Mouse (Mus musculus) left cerebral cortex, postnatal 36 days (tissue): ENCODE measurements around the gene Pip4k2a. TPM values are rescaled to one million over a fixed set of nuclear protein-coding genes. Genes with fewer than 3 reads are reported as not detected.

ENCODE experiments used
- DNase-seq, 2 experiments: peaks; one replicate each; pipeline ENCODE4 v3.0.0; 2021 to 2022; ENCODE audit warnings: low spot score in 2 of 2, mixed read lengths in 1 of 2
- intact Hi-C: fragments of 180-260 bp; cut with DNase I; formaldehyde crosslinking; loops from one replicate; pipeline ENCODE4 v1.15.1; 2025
- total RNA-seq, 2 experiments: library from RNA; stranded (reverse); gene quantifications; 2 replicates each; pipeline ENCODE4 v1.2.3; 2021

The Pip4k2a gene
- total RNA-seq, 2 experiments from 2014 or later, result 50.8 to 56.2 TPM

- intact Hi-C loops, result no loop called here
- DNase-seq, result no peak
Measured at GRCm38 (mm10) chr2:18935581-18936027, 62.3 kb downstream of the Pip4k2a start.

GRCm38 (mm10) chr2:18934131-18934530 is 63.8 kb downstream of the Pip4k2a start:
- DNase-seq, result no peak
- intact Hi-C loops, result no loop called here

DNA sequence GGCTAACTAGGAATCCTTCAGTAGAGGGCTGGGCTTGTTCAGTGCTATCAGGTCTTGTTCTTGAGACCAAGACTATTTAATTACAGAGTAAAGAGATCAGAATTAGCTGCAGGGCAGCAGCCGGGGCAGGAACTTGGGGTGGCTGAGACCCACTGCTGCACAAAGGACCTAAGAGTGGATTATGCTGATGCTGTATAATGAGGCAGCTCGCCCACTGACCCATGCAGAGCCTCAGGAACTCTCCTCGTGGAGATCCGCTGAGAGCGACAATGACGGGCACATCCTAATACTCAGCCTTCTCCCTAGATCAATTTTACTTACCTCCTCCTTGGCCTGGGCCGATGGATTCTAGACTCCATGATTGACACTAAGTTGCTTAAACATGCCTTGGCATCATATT is 64.5 kb downstream of the Pip4k2a start:
- intact Hi-C loops, result no loop called here
- DNase-seq, result no peak

- intact Hi-C loops, result no loop called here
- no peak for DNase-seq
Measured at GRCm38 (mm10) chr2:18930318-18931060, 67.4 kb downstream of the Pip4k2a start.

- DNase-seq, result no peak
- intact Hi-C loops, result no loop called here
Measured at GRCm38 (mm10) chr2:18928597-18929257, 69.2 kb downstream of the Pip4k2a start.

DNA sequence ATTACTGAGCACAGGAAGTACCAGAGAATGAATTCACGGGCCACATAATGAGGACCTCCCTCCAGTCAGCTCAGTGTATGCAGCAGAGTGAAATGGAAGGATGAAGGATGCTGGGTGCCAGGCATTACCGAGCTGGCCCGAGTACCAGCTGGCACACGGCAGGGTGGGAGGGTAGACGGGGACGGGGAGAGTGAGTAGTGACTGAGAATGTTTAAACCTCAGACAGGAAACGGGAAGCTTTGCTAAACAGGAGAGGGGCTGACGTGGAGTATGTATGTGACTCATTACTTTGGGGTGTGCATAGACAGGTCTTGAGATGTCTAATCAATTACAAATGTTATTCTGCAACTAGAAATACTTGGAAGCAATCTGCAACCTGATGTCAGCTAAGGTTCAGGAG is 69.7 kb downstream of the Pip4k2a start:
- intact Hi-C loops, result no loop called here
- DNase-seq, result no peak

DNA sequence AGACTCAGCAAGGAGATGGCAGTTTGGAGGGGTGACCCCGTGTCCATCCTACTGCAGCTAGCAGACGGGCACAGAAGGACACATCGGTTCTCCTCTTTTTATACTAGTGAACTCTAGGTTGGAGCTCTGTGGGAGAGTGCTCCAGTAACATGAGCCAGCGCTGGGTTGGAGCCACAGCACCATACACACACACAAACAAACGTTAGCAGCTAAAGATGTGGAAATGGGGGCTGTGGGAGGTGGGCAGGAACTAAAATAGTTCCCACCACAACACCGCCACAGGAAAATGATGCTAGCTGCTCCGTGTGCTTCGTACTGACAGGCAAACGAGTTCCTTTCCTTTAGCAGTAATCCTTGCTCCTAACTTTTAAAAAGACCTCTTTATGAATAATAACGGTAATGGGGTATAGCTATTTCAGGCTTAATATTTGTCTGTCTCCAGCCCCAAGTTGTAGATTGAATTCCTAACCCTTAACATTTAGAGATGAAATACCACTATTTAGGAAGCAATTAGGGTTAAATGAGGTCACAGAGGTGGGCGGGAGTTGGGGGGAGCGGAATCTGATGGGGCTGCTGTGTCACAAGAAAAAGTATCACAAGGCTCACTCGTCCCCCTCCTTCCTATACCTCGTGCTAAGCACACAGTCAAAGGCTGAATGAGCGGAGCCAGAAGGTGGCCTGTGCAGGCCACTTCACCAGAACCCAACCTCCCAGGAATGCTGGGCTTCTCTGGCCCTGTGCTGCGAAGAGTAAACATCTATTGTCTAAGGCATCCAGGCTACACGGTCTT is 73.9 kb downstream of the Pip4k2a start:
- no peak for DNase-seq
- intact Hi-C loops, result no loop called here

GRCm38 (mm10) chr2:18923098-18923649 is 74.8 kb downstream of the Pip4k2a start:
- intact Hi-C loops, result no loop called here
- DNase-seq, result no peak

DNA sequence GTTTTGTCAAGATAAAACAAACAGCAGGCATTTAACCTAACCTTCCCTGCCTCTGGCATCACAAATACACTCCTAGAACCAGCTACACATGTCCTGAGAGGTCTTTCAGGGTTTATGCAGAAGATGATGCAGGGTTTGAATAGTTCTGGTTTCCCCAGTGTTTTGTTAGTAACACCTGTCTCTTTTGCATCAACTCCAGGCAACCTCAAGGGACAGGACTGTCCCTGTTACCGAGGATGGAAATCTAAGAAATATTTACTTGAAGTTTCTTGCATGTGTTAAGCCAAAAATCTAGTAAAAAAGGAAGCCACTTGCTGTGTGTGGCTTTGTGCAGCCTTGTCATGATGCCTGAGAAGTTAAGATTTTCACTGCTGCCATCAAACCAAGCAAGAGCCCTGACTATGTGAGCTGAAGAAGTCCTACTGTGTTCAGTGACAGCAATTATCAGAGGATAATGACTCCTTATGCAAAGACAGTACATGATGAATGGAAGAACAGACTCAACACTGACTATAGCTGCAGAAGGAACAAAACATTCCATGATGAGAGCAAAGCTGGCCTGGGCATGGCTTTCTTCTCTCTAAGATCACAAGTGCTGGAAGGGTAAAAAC is 76.3 kb downstream of the Pip4k2a start:
- no peak for DNase-seq
- intact Hi-C loops, result no loop called here

- intact Hi-C loops, result no loop called here
- DNase-seq, result no peak
Measured at GRCm38 (mm10) chr2:18920461-18920877, 77.5 kb downstream of the Pip4k2a start.

DNA sequence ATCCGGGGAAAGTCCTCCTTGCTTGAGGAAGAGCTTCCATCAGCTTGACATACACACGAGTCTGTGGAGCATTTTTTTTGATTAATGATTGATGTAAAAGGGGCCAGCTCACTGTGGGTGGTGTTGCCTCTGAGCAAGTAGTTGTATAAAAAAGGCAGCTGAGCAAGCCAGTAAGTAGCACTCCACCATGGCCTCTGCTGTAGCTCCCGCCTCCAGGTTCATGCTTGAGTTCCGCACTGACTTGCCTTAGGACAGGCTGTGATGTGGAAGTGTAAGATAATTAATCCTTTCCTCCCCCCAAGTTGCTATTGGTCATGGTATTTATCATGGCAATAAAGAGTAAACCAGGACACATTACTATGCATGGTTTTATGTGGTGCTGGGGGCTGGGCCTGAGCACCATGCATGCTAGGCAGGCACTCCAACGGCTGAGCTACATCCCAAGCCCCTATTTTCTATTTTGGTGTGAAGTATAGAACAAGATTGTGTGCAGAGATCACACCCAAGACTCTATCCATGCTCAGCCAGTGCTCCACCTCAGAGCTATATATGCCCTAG is 78.0 kb downstream of the Pip4k2a start:
- intact Hi-C loops, result no loop called here
- no peak for DNase-seq

DNA sequence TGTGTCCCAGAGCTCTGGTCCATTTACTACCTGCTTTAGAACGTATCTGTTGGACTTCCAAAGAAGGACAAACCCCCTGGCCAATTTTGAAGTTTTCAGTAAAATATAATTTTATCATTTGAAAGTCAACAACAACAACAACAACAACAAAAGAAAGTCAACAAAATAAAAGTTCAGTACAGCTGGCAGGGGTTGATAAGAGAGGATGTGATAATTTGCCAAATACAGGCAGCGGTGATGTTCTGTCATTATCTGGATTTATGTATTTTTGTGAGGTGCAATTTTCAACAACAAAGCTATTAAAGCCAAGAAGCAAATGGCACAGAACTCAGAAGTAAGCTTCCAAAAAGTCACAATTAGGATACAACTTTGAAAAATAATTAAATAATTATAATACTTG is 80.1 kb downstream of the Pip4k2a start:
- no peak for DNase-seq
- intact Hi-C loops, result no loop called here

DNA sequence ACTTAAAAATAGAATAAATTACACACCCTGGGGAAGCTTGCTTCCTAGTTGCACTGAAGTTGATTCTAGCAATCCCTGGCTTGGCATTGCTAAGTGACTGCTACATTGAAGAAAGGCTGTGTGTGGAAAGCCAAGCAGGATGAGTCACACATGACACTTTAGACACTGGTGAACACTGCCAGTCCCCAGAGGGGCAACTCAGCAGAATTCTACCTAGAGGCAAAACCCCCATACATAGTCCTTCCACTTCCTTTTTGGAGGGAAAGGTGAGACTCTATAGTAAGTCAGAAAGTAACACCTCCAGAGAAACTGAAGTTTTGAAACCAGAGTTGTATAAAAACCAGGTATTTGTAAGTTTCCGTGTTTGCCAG is 80.6 kb downstream of the Pip4k2a start:
- intact Hi-C loops, result no loop called here
- no peak for DNase-seq

DNA sequence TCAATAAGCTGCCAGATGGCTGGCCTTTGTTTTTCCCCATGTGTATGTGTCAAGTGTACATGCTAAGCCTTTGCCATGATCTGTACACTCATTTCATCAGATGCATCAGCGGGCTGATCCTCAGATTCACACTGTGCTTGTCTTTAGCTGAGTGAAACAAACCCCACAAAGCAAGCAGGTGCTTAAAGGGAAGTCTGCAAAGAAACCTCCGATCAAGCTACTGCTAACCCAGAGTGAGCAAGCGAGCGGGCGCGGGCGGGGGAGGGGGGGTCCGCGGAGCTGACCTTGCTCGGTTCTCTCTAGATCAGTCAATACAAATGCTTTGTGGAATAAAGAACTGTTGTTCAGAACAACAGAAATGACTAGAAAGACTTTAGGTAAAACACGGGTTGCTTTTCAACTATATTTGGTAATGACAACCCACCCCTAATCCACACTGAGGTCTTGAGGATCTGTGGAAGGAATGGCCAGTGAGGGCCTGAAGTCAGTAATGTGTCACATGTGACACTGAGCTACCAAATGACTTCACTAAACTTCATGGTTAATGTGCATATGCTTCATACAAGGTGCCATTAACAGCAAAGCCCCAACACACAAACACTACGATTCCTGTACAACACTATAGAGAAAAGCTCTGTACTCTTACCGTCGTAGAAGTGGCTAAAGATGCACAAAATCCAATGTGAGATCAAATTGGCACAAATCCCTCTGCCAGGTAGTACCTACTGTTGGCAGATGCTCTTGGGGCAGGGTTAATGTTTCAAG is 81.1 kb downstream of the Pip4k2a start:
- intact Hi-C loops, result no loop called here
- DNase-seq, result no peak

- intact Hi-C loops, result no loop called here
Measured at GRCm38 (mm10) chr2:18916042-18916407, 81.9 kb downstream of the Pip4k2a start.

GRCm38 (mm10) chr2:18915372-18916041 is 82.4 kb downstream of the Pip4k2a start:
- intact Hi-C loops, result no loop called here
- DNase-seq, result no peak

More at GRCm38 (mm10) chr2:18916042-18916407, 81.9 kb downstream of the Pip4k2a start:
- DNase-seq, result no peak

GRCm38 (mm10) chr2:18914750-18915149 is 83.2 kb downstream of the Pip4k2a start:
- no peak for DNase-seq
- intact Hi-C loops, result no loop called here

- intact Hi-C loops, result no loop called here
Measured at GRCm38 (mm10) chr2:18913642-18914041, 84.3 kb downstream of the Pip4k2a start.

More at GRCm38 (mm10) chr2:18913642-18914041, 84.3 kb downstream of the Pip4k2a start:
- DNase-seq, result no peak
